Mouse (Mus musculus) heart, postnatal 0 days (tissue): ENCODE data around the gene Trim5. TPM values are rescaled to one million over a fixed set of nuclear protein-coding genes. Genes with fewer than 3 reads are reported as not detected.

ENCODE experiments used
- ATAC-seq: fragments of 200-750 bp; cut with Nextera tagmentation; 2 replicates; pipeline ENCODE4 v1.8.0; 2017; ENCODE audit warnings: low read depth, moderate number of reproducible peaks, moderate library complexity; ENCODE audit not compliant: insufficient read depth
- DNase-seq: peaks from one replicate; pipeline ENCODE4 v3.0.0-alpha.2; 2016; ENCODE audit warnings: low spot score
- H3K27ac ChIP-seq: fragments of 300-500 bp; sonication (generic); 2 replicates; pipeline ENCODE4 v1.5.1; 2014; ENCODE audit warnings: low read depth, mild to moderate bottlenecking
- H3K27me3 ChIP-seq: fragments of 300-500 bp; sonication (generic); 2 replicates; pipeline ENCODE4 v1.6.1; 2014; ENCODE audit warnings: low read length, mixed read lengths; ENCODE audit not compliant: control insufficient read depth, insufficient read depth
- H3K36me3 ChIP-seq: fragments of 300-500 bp; sonication (generic); replicated peaks from 2 replicates; pipeline ENCODE4 v1.6.1; 2014; ENCODE audit warnings: low read length, mixed read lengths; ENCODE audit not compliant: control insufficient read depth, insufficient read depth
- H3K4me1 ChIP-seq: fragments of 300-500 bp; sonication (generic); 2 replicates; pipeline ENCODE4 v1.6.1; 2014; ENCODE audit warnings: antibody characterized with exemption; ENCODE audit not compliant: control insufficient read depth, insufficient read depth
- H3K4me2 ChIP-seq: fragments of 300-500 bp; sonication (generic); 2 replicates; pipeline ENCODE4 v1.6.1; 2014; ENCODE audit warnings: low read depth, mild to moderate bottlenecking, low read length, moderate library complexity
- H3K4me3 ChIP-seq: fragments of 300-500 bp; sonication (generic); 2 replicates; pipeline ENCODE4 v1.5.1; 2014; ENCODE audit warnings: low read depth, low read length
- H3K9ac ChIP-seq: fragments of 300-500 bp; sonication (generic); replicated peaks from 2 replicates; pipeline ENCODE4 v1.6.1; 2014; ENCODE audit warnings: low read depth, low read length, mixed read lengths
- H3K9me3 ChIP-seq: fragments of 300-500 bp; sonication (generic); replicated peaks from 2 replicates; pipeline ENCODE4 v1.6.1; 2016; ENCODE audit warnings: low read length; ENCODE audit not compliant: control insufficient read depth
- CTCF ChIP-seq: IDR thresholded peaks from 2 replicates; pipeline ENCODE4 v1.5.1; 2016; ENCODE audit warnings: antibody characterized with exemption, control low read depth, low read depth
- EP300 ChIP-seq: IDR thresholded peaks from 2 replicates; pipeline ENCODE4 v1.6.1; 2016; ENCODE audit warnings: antibody characterized with exemption, low read depth
- WGBS: fragments of 180-500 bp; shearing (Covaris S2); extraction: QIAGEN DNeasy Blood & Tissue Kit; methylation state at CpG from one replicate; pipeline ENCODE4 v1.1.7; 2014; 5-methylcytosine and 5-hydroxymethylcytosine counted together
- polyA plus RNA-seq: library from polyadenylated mRNA; unstranded; fragments of >200 nt; fragmentation: Nextera tagmentation; extraction: Ambion mirVana; gene quantifications from 2 replicates; pipeline ENCODE4 v1.2.1, GENCODE M21; 2015
- total RNA-seq: library from RNA; depleted of rRNA; stranded (reverse); fragments of >200 nt; gene quantifications from 2 replicates; pipeline ENCODE4 v1.2.3, GENCODE M21; 2014; ENCODE audit warnings: low replicate concordance

Trim5 gene
- total and polyA plus RNA-seq, 2 experiments from 2014 or later = 0.27 to 0.37 TPM

DNA sequence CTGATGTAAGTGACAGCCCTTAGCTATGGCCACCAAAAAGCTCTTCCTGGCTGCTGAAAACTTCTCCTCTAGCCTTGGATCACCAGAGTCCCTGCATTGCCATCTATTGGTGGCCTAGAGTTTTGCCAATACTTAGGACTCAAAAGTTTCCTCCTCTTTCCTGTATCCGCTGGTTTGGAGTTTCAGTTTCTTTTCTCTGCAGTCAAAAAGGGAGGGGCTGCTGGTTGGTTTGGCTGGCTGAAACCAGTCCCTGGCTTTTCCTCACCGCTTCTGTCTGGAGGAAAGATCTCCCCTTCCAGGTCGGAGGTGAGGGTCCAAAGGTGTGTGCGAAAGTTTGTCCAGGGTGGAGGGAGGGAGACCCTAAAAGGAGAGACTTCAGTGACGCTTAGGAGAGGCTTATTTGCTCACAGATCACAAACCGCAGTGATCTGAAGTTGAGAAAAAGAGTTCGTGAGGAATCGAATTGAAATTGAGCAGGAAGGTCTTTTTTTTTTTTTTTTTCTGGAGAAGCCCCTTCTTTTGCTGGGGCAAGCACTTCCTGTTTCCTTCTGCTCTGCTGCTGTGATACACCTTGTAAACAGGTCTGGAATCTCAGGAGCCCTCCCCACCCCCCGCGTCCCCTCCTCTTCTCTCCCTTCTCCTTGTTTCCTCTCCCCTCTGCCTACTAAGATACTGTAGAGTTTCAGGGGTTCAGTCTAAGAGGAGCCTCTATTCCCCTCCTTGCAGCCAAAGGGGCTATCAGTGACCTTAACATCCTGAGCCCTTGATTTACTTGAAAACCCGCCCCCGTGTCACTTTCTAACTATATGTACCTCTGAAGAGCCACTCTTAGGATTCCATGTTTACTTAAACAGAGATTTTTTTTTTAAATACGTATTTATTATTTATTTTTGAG is 43.4 kb downstream of the Trim5 start, which contains the start of gene Trim34a:
Trim34a (plus strand) TSS at position 171 of the 895 bp plus-strand sequence.
- Histone ChIP-seq H3K4me1 (no peaks in the 10 kb centered on the region), H3K9me3 (no peaks in the 10 kb centered on the region), H3K4me2 (peak within 1 kb of the TSS; percentile 62), H3K4me3 (peak within 1 kb of the TSS; percentile 63), H3K27me3 (no peaks in the 10 kb centered on the region), H3K27ac (peak within 1 kb of the TSS; percentile 54), H3K36me3 (no peaks in the 10 kb centered on the region), H3K9ac (peak within 1 kb of the TSS; percentile 66)
- DNase-seq (peak; percentile 90), ATAC-seq (peak; percentile 91)
- TF ChIP-seq EP300 (no peak), CTCF (peak; percentile 77)
- WGBS = 5% methylated on average over 13 of the region's 13 CpGs

DNA sequence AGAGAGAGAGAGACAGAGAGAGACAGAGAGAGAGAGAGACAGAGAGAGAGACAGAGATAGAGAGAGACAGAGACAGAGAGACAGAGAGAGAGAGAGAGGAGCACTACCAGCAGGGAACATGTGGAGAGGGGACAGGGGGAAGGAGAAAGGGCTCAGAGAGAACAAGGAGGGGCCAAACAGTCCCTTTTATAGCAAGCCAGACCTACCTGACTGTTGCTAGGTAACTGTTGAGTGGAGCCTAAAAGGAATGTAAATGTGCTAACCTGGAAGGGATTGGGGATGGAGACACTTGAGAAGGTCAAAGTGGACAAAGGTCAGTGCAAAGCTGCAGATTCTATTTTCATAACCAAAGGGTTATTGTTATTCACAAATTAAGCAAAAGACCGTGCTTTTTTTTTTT is 44.3 kb downstream of the Trim5 start:
- Histone ChIP-seq H3K36me3 (no peaks in the 10 kb centered on the region), H3K27ac (no peak overlapping the region), H3K4me2 (peak overlapping the region; percentile 62; the same call in 1 of the 2 replicates), H3K9me3 (no peaks in the 10 kb centered on the region), H3K4me3 (no peak overlapping the region), H3K27me3 (no peaks in the 10 kb centered on the region), H3K9ac (no peak overlapping the region), H3K4me1 (no peaks in the 10 kb centered on the region)
- no peak for DNase-seq
- WGBS = 74% methylated on average over 1 of the region's 1 CpGs
- TF ChIP-seq CTCF (no peak), EP300 (no peak)
- no peak for ATAC-seq

DNA sequence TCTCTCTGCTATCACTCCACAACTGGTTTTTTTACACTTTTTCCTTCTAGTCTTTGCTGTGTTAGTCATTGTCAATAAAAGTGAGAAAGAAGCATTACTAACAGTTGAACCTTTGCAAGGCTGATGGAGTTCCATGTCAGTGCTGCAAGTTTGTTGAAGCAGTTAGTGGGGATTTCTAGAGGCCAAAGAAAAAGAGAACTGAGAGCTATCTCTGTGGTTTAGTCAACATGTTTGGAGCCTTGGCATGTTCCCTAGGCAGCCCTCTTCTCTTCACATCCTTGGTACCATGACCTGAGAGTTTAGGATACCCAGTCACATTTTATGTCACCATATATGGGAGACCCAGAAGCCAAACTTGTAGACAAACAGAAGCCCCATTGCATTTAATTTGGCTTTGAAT is 47.0 kb downstream of the Trim5 start:
- H3K36me3 ChIP-seq = no peaks in the 10 kb centered on the region
- ATAC-seq (no peak), DNase-seq (no peak)
- no peaks in the 10 kb centered on the region for H3K27me3 ChIP-seq
- no peak overlapping the region for H3K27ac ChIP-seq
- no peak overlapping the region for H3K4me2 ChIP-seq
- no peaks in the 10 kb centered on the region for H3K9me3 ChIP-seq
- H3K9ac ChIP-seq = no peak overlapping the region
- H3K4me1 ChIP-seq = no peaks in the 10 kb centered on the region
- TF ChIP-seq CTCF = no peak
- no peak for TF ChIP-seq EP300
- H3K4me3 ChIP-seq = no peak overlapping the region

DNA sequence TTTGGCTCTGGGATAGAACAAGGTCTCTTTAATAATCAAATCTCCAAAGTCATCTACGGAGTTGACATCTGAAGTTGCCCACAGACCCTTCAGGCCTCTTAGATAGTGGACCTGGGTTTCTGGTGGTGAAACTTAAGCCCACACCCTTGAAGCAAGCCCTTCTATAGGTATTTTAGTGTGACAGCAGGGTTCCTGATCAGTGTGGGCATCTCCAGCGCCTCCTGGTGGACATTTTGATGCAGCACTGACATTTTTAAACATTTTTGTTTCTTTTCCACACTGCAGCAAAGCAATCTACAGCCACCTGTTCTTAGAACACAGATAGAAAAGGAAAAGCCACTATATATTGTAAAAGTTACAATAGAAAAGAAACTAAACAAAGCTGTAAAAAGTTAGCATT is 56.7 kb downstream of the Trim5 start:
- Histone ChIP-seq H3K4me3 (no peak overlapping the region), H3K4me2 (no peak overlapping the region), H3K36me3 (0 out of 2 replicates have a peak, but pooled peaks cover 4% of the 10 kb centered on the region), H3K27me3 (no peaks in the 10 kb centered on the region), H3K4me1 (no peaks in the 10 kb centered on the region), H3K9me3 (no peaks in the 10 kb centered on the region), H3K27ac (no peak overlapping the region), H3K9ac (no peak overlapping the region)
- 22% methylated on average over 2 of the region's 2 CpGs for WGBS
- peak; percentile 69 for TF ChIP-seq CTCF
- no peak for TF ChIP-seq EP300
- ATAC-seq = no peak
- no peak for DNase-seq

DNA sequence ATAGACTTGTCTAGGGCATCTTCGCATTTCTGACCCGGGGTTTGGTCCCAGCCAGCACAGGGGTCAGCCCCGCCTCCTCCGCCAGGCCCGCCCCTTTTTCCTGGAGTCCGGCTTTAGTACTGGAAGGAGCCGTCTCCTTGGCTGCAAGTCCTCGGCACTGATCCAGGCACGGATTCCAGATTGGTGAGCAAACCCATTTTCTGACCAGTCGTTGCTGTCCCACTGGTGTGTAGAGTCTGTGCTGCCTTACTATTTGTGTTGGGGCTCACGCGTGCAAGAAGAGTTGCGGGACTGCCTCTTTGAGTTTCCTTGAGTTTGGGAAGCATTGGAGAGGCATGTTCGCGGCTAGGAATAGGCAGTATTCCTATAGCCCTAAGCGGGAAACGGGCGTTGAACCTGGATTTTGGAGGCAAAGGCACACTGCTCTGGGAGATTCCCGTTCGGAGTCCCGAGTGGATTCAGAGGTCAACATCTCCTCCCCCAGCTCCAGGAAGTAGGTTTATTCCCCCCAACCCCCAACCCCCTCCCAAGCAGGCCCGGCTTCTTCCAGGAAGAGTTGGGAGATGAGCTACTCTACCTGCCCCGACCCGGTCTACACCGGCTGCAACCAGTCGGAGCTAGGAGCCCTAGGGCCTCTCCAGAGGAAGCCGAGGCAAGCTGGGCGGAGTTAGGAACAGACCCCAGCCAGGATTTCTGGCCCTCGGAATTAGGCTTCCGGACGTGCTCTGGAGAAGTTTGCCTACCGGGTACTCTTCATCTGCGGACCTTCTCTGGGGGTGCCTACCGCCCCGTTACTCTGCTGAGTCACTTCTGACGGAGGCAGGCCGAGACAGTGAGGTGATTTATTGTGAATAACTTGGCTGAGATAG is 69.0 kb downstream of the Trim5 start, which contains the start of gene Trim6:
Trim6 (plus strand) TSS at position 93 of the 869 bp plus-strand sequence.
- 2% methylated on average over 37 of the region's 37 CpGs for WGBS
- peak within 1 kb of the TSS; percentile 53 for H3K4me3 ChIP-seq
- no peaks in the 10 kb centered on the region for H3K27me3 ChIP-seq
- H3K36me3 ChIP-seq = no peaks in the 10 kb centered on the region
- DNase-seq (peak; percentile 59), ATAC-seq (peak; percentile 89)
- H3K9me3 ChIP-seq = no peaks in the 10 kb centered on the region
- peak within 1 kb of the TSS; percentile 49 for H3K27ac ChIP-seq
- peak within 1 kb of the TSS; percentile 73 for H3K4me2 ChIP-seq
- peaks cover 5% of the 10 kb centered on the region; the same call in 1 of the 2 replicates for H3K4me1 ChIP-seq
- TF ChIP-seq CTCF (no peak), EP300 (no peak)
- H3K9ac ChIP-seq = peak within 1 kb of the TSS; percentile 59
